Mouse (Mus musculus) testis, adult 2 months (tissue): ENCODE results near the gene Kif4.

ENCODE experiments used
- CTCF ChIP-seq: fragments of 200-500 bp; IDR thresholded peaks from 2 replicates; pipeline ENCODE4 v1.5.1; 2012; ENCODE audit warnings: low read depth, mild to moderate bottlenecking, inconsistent platforms, low read length, moderate library complexity; ENCODE audit not compliant: control insufficient read depth, insufficient read depth, insufficient replicate concordance
- POLR2A ChIP-seq: fragments of 200-500 bp; IDR thresholded peaks from 2 replicates; pipeline ENCODE4 v1.6.1; 2012; ENCODE audit warnings: low read depth, mild to moderate bottlenecking, inconsistent platforms, low read length, moderate library complexity; ENCODE audit not compliant: control insufficient read depth

- TF ChIP-seq CTCF = no peak
- TF ChIP-seq POLR2A = no peak
Observed at GRCm38 (mm10) chrX:100687360-100688032, 62.0 kb downstream of the Kif4 start.
